Mouse (Mus musculus) myocyte (in vitro differentiated cells): Measurements from ENCODE around the gene Sigirr. TPM values are rescaled to one million over a fixed set of nuclear protein-coding genes. Genes with fewer than 3 reads are reported as not detected.

ENCODE experiments used
- H3K27me3 ChIP-seq: one replicate; pipeline ENCODE4 v1.6.1; 2011; ENCODE audit not compliant: control insufficient read depth, insufficient read depth, insufficient read length
- H3K36me3 ChIP-seq: one replicate; pipeline ENCODE4 v1.6.1; 2011; ENCODE audit not compliant: control insufficient read depth, insufficient read depth
- H3K4me2 ChIP-seq: one replicate; pipeline ENCODE4 v1.6.1; 2011; ENCODE audit warnings: low read depth, control low read depth
- H3K4me3 ChIP-seq: one replicate; pipeline ENCODE4 v1.5.1; 2011; ENCODE audit warnings: mild to moderate bottlenecking, control low read depth, moderate library complexity
- H3K79me2 ChIP-seq: one replicate; pipeline ENCODE4 v1.6.1; 2011; ENCODE audit not compliant: control insufficient read depth, insufficient read depth
- H3ac ChIP-seq: one replicate; pipeline ENCODE4 v1.6.1; 2011; ENCODE audit not compliant: control insufficient read depth, insufficient read length
- CEBPB ChIP-seq: IDR thresholded peaks from 2 replicates; pipeline ENCODE4 v1.6.1; 2011; ENCODE audit warnings: mild to moderate bottlenecking, moderate library complexity; ENCODE audit not compliant: poor library complexity, insufficient read depth, severe bottlenecking
- E2F4 ChIP-seq: IDR thresholded peaks from one replicate; pipeline ENCODE4 v1.6.1; 2011; ENCODE audit warnings: mild to moderate bottlenecking, control low read depth, moderate library complexity; ENCODE audit not compliant: insufficient read depth
- MAX ChIP-seq: IDR thresholded peaks from one replicate; pipeline ENCODE4 v1.6.1; 2011; ENCODE audit warnings: low read depth, mild to moderate bottlenecking, control low read depth
- MYOD1 ChIP-seq, 3 experiments: IDR thresholded peaks; one replicate each; pipeline ENCODE4 v1.6.1; 2011; ENCODE audit warnings: control low read depth in 2 of 3, low read depth in 2 of 3, mild to moderate bottlenecking in 2 of 3, moderate library complexity in 1 of 3; ENCODE audit not compliant: insufficient read length in 2 of 3, control insufficient read depth in 1 of 3
- MYOG ChIP-seq, 3 experiments: IDR thresholded peaks; one replicate each; pipeline ENCODE4 v1.6.1; 2011; ENCODE audit warnings: control low read depth in 2 of 3, low read depth in 2 of 3, mild to moderate bottlenecking in 2 of 3; ENCODE audit not compliant: insufficient read length in 2 of 3, control insufficient read depth in 1 of 3, insufficient read depth in 1 of 3
- POLR2A ChIP-seq: IDR thresholded peaks from one replicate; pipeline ENCODE4 v1.6.1; 2011; ENCODE audit warnings: low read depth, mild to moderate bottlenecking, control low read depth, moderate library complexity; ENCODE audit not compliant: insufficient read length
- POLR2AphosphoS2 ChIP-seq: IDR thresholded peaks from one replicate; pipeline ENCODE4 v1.6.1; 2011; ENCODE audit warnings: low read depth, control low read depth; ENCODE audit not compliant: insufficient read length
- REST ChIP-seq: IDR thresholded peaks from one replicate; pipeline ENCODE4 v1.6.1; 2011; ENCODE audit warnings: mild to moderate bottlenecking, control low read depth, moderate library complexity; ENCODE audit not compliant: insufficient read depth, insufficient read length
- SRF ChIP-seq: IDR thresholded peaks from one replicate; pipeline ENCODE4 v1.6.1; 2011; ENCODE audit warnings: low read depth; ENCODE audit not compliant: control insufficient read depth, insufficient read length
- TCF12 ChIP-seq: IDR thresholded peaks from one replicate; pipeline ENCODE4 v1.6.1; 2011; ENCODE audit warnings: mild to moderate bottlenecking, control low read depth; ENCODE audit not compliant: poor library complexity, insufficient read depth, severe bottlenecking
- TCF3 ChIP-seq: IDR thresholded peaks from one replicate; pipeline ENCODE4 v1.6.1; 2011; ENCODE audit warnings: low read depth, control low read depth; ENCODE audit not compliant: insufficient read length
- USF1 ChIP-seq: IDR thresholded peaks from one replicate; pipeline ENCODE4 v1.6.1; 2011; ENCODE audit warnings: low read depth, mild to moderate bottlenecking, control low read depth, moderate library complexity
- polyA plus RNA-seq: library from polyadenylated mRNA; unstranded; fragments of >200 nt; fragmentation: generic; extraction: Trizol; gene quantifications from one replicate; pipeline ENCODE4 v1.2.1, GENCODE M21; 2012; ENCODE audit warnings: missing spikeins

Sigirr gene
- polyA plus RNA-seq, 1 experiment: 4.8 TPM

DNA sequence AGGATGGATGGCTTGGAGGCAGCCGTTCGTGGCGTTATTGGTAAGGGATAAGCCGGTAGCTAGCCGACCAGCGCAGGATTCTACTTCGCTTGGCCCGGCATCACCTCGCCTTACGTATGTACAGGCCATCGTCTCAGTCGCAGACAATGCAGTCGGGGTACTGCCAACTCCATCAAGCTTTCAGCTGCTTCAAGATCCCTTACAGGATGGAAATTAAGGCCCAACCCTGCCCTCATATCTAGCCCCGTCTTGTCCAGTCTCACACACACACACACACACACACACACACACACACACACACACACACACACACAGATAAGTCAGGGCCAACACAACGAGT lies 23.1 kb upstream of the Sigirr start:
- Histone ChIP-seq H3K36me3 (no peaks in the 10 kb centered on the region), H3ac (peak overlapping the region; percentile 4), H3K79me2 (no peaks in the 10 kb centered on the region), H3K27me3 (no peaks in the 10 kb centered on the region), H3K4me2 (peak overlapping the region; percentile 67), H3K4me3 (peak overlapping the region; percentile 40)
- TF ChIP-seq MYOD1 (IDR thresholded peaks at IDR 0.05; ENCODE audit: control insufficient read depth in 1 of 3, insufficient read length in 2 of 3, low read depth in 2 of 3) (no peak), MAX (no peak), USF1 (no peak)

DNA sequence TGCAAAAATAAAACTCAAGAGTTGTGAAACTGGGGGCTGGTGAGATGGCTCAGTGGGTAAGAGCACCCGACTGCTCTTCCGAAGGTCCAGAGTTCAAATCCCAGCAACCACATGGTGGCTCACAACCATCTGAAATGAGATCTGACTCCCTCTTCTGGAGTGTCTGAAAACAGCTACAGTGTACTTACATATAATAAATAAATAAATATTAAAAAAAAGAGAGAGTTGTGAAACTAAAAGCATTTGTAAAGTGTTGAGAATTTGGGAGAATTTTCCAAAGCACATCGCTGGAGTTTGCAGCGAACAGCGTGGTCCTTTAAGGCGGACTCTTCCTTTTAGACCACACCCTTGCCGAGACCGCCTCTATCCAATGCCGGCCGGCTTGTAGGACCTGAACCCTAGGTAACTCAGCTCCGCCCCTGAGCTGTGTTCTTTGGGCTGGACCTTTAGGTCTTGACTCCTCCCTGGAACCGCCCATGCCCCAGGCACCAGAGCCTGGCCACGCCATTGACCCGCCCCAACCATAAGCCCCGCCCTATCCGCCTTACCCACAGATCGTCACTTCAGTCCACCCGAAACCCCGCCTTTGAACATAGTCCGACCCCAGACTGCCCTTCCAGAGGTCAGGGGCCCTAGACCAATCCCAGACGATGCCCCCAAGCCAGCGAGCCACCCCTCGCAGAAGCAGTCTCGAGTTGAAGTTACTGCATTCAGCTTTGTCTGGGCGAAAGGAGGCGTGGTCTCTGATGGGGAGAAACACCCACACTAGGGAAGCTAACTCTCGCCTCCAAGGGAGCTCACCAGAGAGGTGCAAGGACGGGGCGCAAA lies 22.5 kb upstream of the Sigirr start:
- Histone ChIP-seq H3K4me2 (peak overlapping the region; percentile 67), H3K36me3 (no peaks in the 10 kb centered on the region), H3K4me3 (peak overlapping the region; percentile 40), H3K79me2 (no peaks in the 10 kb centered on the region), H3K27me3 (no peaks in the 10 kb centered on the region), H3ac (peak overlapping the region; percentile 4)
- peak; percentile 22 for TF ChIP-seq POLR2AphosphoS2
- TF ChIP-seq TCF3: no peak
- TF ChIP-seq POLR2A: no peak

DNA sequence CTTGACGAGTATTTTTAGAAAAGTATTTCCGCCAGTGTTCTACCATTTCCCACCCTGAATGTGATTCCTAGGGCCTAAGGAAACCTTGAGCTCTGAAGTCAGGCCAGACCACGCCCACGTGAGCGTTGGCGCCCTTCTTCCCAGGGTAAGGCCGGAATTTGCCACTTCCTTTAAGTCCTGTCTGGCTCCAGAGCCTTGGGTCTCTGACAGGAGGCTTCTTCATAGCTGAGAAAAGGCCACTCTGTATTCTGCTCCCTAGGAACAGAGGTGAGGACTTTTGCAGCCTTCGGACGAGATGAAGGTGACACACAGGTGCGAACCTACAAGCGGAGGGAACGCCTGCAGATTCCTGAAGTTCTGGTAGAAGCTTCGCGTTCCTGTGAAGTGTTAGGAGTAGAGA lies 21.9 kb upstream of the Sigirr start, which contains the start of gene Ptdss2:
Ptdss2 (plus strand) TSS at position 138 of the 400 bp plus-strand sequence.
- Histone ChIP-seq H3K4me3 (peak within 1 kb of the TSS; percentile 40), H3K36me3 (no peaks in the 10 kb centered on the region), H3K4me2 (peak within 1 kb of the TSS; percentile 67), H3K79me2 (no peaks in the 10 kb centered on the region), H3K27me3 (peaks cover 6% of the 10 kb centered on the region), H3ac (peak within 1 kb of the TSS; percentile 4)
- TF ChIP-seq MYOG (IDR thresholded peaks at IDR 0.05; ENCODE audit: control insufficient read depth in 1 of 3, insufficient read depth in 1 of 3, insufficient read length in 2 of 3, low read depth in 2 of 3) (no peak), TCF12 (no peak), CEBPB (no peak), E2F4 (no peak), MYOD1 (IDR thresholded peaks at IDR 0.05; ENCODE audit: control insufficient read depth in 1 of 3, insufficient read length in 2 of 3, low read depth in 2 of 3) (no peak)

DNA sequence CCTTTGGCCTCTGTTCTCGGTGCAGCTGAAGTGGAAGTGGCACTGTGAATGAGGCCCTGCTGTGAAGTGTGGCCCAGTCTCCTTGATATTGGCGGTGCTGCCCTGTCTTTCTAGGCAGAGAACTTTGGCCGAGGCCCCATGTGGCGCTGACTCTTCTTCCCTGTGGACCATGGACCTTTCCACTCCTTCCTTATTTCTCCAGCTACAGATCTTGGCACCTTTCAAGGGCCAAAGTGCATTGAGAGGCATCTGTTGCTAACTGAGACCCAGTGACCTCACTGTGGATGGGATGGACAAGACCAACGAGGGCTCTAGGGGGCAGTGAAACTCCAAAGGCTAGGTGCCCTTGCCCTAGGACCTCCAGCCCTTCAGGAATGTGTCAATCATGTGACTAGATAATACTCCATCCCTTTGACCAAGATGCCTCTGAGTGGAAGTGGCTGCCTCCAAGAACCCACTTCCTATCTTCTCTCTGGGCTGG lies 20.7 kb upstream of the Sigirr start:
- Histone ChIP-seq H3K79me2 (no peaks in the 10 kb centered on the region), H3K4me2 (no peak overlapping the region), H3ac (no peak overlapping the region), H3K4me3 (no peak overlapping the region), H3K36me3 (no peaks in the 10 kb centered on the region), H3K27me3 (peaks cover 10% of the 10 kb centered on the region)
- TF ChIP-seq USF1 (no peak), POLR2AphosphoS2 (no peak), POLR2A (no peak), TCF12 (no peak), E2F4 (no peak), TCF3 (no peak), CEBPB (no peak), MAX (no peak), SRF (no peak), MYOD1 (IDR thresholded peaks at IDR 0.05; ENCODE audit: control insufficient read depth in 1 of 3, insufficient read length in 2 of 3, low read depth in 2 of 3) (no peak), MYOG (IDR thresholded peaks at IDR 0.05; ENCODE audit: control insufficient read depth in 1 of 3, insufficient read depth in 1 of 3, insufficient read length in 2 of 3, low read depth in 2 of 3) (no peak), REST (no peak)

DNA sequence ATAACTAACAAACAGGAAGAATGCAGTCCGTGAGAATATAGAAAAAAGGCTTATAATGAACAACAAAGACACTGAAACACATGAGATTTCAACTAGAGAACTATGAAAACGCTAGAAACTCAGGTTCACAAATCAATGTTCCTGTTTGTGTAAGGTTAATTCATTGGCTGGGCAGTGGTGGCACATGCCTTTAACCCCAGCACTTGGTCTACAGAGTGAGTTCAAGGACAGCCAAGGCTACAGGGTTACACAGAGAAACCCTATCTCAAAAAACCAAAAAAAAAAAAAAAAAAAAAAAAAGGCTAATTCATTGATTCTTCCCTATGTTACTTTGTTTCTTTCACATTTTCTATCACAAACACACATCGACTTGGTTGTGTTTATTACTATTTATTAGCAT lies 20.2 kb upstream of the Sigirr start:
- H3K79me2 ChIP-seq: no peaks in the 10 kb centered on the region
- no peak for TF ChIP-seq TCF3
- no peak for TF ChIP-seq REST
- no peak for TF ChIP-seq CEBPB
- no peak for TF ChIP-seq POLR2AphosphoS2
- TF ChIP-seq USF1: no peak
- no peak for TF ChIP-seq POLR2A
- no peak for TF ChIP-seq MYOD1 (IDR thresholded peaks at IDR 0.05; ENCODE audit: control insufficient read depth in 1 of 3, insufficient read length in 2 of 3, low read depth in 2 of 3)
- TF ChIP-seq TCF12: no peak
- TF ChIP-seq MAX: no peak
- TF ChIP-seq MYOG (IDR thresholded peaks at IDR 0.05; ENCODE audit: control insufficient read depth in 1 of 3, insufficient read depth in 1 of 3, insufficient read length in 2 of 3, low read depth in 2 of 3): no peak
- TF ChIP-seq SRF: no peak
- no peak for TF ChIP-seq E2F4
- no peak overlapping the region for H3K4me3 ChIP-seq
- no peak overlapping the region for H3K4me2 ChIP-seq
- H3K27me3 ChIP-seq: peaks cover 10% of the 10 kb centered on the region
- H3K36me3 ChIP-seq: no peaks in the 10 kb centered on the region
- H3ac ChIP-seq: no peak overlapping the region
